Mouse (Mus musculus): ENCODE measurements at regions not wholly inside any gene's neighbourhood (a gene's known extent, or its start where the extent isn't known, plus 50 kb on each side); places are given as distances from the start of the nearest gene placed in this dataset.

- no peaks in the 10 kb centered on the region for H3K36me3 ChIP-seq (ENCODE audit: control insufficient read depth in 1 of 2, insufficient read depth in 2 of 2, low read length in 2 of 2)
- H3K79me2 ChIP-seq (ENCODE audit: control insufficient read depth, insufficient read depth, low read length, poor library complexity): no peaks in the 10 kb centered on the region
- H3K4me3 ChIP-seq (ENCODE audit: control insufficient read depth in 1 of 2, insufficient read depth in 1 of 2, low read depth in 2 of 2, low read length in 2 of 2): no peak overlapping the region
- no peak for DNase-seq (ENCODE audit: low read depth, low spot score)
- TF ChIP-seq USF2 (IDR thresholded peaks at IDR 0.05; ENCODE audit: borderline replicate concordance in 1 of 2, insufficient read depth in 1 of 2, low read depth in 1 of 2, low read length in 2 of 2) (no peak), ETS1 (IDR thresholded peaks at IDR 0.05; ENCODE audit: low read depth, low read length) (no peak), EP300 (IDR thresholded peaks at IDR 0.05; ENCODE audit: low read depth in 1 of 2, low read length in 2 of 2) (no peak), USF1 (IDR thresholded peaks at IDR 0.05; ENCODE audit: low read depth, low read length) (no peak), GATA1 (IDR thresholded peaks at IDR 0.05; ENCODE audit: low read depth, low read length) (no peak), NRF1 (IDR thresholded peaks at IDR 0.05; ENCODE audit: insufficient read depth, low read depth, low read length, poor library complexity, severe bottlenecking) (no peak), TBP (IDR thresholded peaks at IDR 0.05; ENCODE audit: low read depth, low read length) (no peak), HCFC1 (IDR thresholded peaks at IDR 0.05; ENCODE audit: low read depth, low read length) (no peak), JUND (IDR thresholded peaks at IDR 0.05; ENCODE audit: low read depth, low read length) (no peak), E2F4 (IDR thresholded peaks at IDR 0.05; ENCODE audit: borderline replicate concordance, low read depth, low read length) (no peak), ZNF384 (IDR thresholded peaks at IDR 0.05; ENCODE audit: low read depth, low read length) (no peak), RCOR1 (IDR thresholded peaks at IDR 0.05; ENCODE audit: low read depth, low read length) (no peak), TAL1 (IDR thresholded peaks at IDR 0.05; ENCODE audit: low read length) (no peak), SMC3 (IDR thresholded peaks at IDR 0.05; ENCODE audit: low read depth, low read length) (no peak), CTCF (IDR thresholded peaks at IDR 0.05 in 2 of 3, conservative IDR thresholded peaks at IDR 0.05 in 1 of 3; ENCODE audit: control insufficient read depth in 1 of 3, insufficient read depth in 1 of 3, low read depth in 2 of 3, low read length in 3 of 3, poor library complexity in 1 of 3, severe bottlenecking in 1 of 3) (no peak), MEF2A (IDR thresholded peaks at IDR 0.05; ENCODE audit: extremely low read depth, insufficient replicate concordance, low read depth, low read length, poor library complexity, severe bottlenecking) (no peak), UBTF (IDR thresholded peaks at IDR 0.05; ENCODE audit: borderline replicate concordance, insufficient read depth, low read depth, low read length) (no peak), MYB (IDR thresholded peaks at IDR 0.05; ENCODE audit: low read depth, low read length) (no peak), MYC (IDR thresholded peaks at IDR 0.05; ENCODE audit: low read depth, low read length) (no peak), MAFK (IDR thresholded peaks at IDR 0.05; ENCODE audit: borderline replicate concordance, low read depth, low read length) (no peak)
- H3K27me3 ChIP-seq (ENCODE audit: control insufficient read depth in 1 of 2, insufficient read depth in 2 of 2, low read length in 2 of 2): no peaks in the 10 kb centered on the region
- H3K9ac ChIP-seq (ENCODE audit: control insufficient read depth, low read depth, low read length, poor library complexity, severe bottlenecking): no peak overlapping the region
- H3K4me1 ChIP-seq (ENCODE audit: control insufficient read depth in 1 of 2, insufficient read depth in 2 of 2, low read length in 2 of 2): no peaks in the 10 kb centered on the region
- H3K27ac ChIP-seq (ENCODE audit: control insufficient read depth, low read depth, low read length): no peak overlapping the region
- H3K9me3 ChIP-seq (replicated peaks; ENCODE audit: insufficient read depth, low read length): no peaks in the 10 kb centered on the region
These were observed 276.9 kb downstream of the Cbln4 start for GRCm38 (mm10) chr2:171766193-171766930.

All from MEL (cell line).